Mouse (Mus musculus) C2C12 (cell line): ENCODE data around the gene Pnrc2.

Experiments
- CEBPB ChIP-seq: IDR thresholded peaks from one replicate; pipeline ENCODE4 v1.6.1; 2011; ENCODE audit warnings: low read depth, mild to moderate bottlenecking, control low read depth, moderate library complexity
- CTCF ChIP-seq: IDR thresholded peaks from one replicate; pipeline ENCODE4 v1.5.1; 2011; ENCODE audit not compliant: control insufficient read depth, insufficient read depth, insufficient read length
- FOSL1 ChIP-seq: IDR thresholded peaks from one replicate; pipeline ENCODE4 v1.8.0; 2011; ENCODE audit warnings: mild to moderate bottlenecking, low read length; ENCODE audit not compliant: poor library complexity, insufficient read depth, severe bottlenecking
- MAX ChIP-seq: IDR thresholded peaks from one replicate; pipeline ENCODE4 v1.6.1; 2011; ENCODE audit warnings: mild to moderate bottlenecking, control low read depth
- USF1 ChIP-seq: IDR thresholded peaks from one replicate; pipeline ENCODE4 v1.6.1; 2011; ENCODE audit warnings: low read depth, mild to moderate bottlenecking, control low read depth, moderate library complexity

GRCm38 (mm10) chr4:135872589-135873391 lies 860 bp downstream of the Pnrc2 start:
- TF ChIP-seq FOSL1 (no peak), CEBPB (no peak), USF1 (no peak), CTCF (no peak), MAX (no peak)
